Mouse (Mus musculus) liver, adult 2 months (tissue): ENCODE data around the gene Srp9. TPM values are rescaled to one million over a fixed set of nuclear protein-coding genes. Genes with fewer than 3 reads are reported as not detected.

Experiments
- DNase-seq: peaks from one replicate; pipeline ENCODE4 v3.0.0-alpha.2; 2011; ENCODE audit warnings: low read depth, low spot score; ENCODE audit errors: extremely low read depth
- H3K27ac ChIP-seq: fragments of 200-500 bp; replicated peaks from 2 replicates; pipeline ENCODE4 v1.5.1; 2012; ENCODE audit warnings: low read depth, mild to moderate bottlenecking, control low read depth, inconsistent platforms, low read length; ENCODE audit not compliant: insufficient read depth
- H3K27me3 ChIP-seq: fragments of 200-500 bp; 2 replicates; pipeline ENCODE4 v1.6.1; 2012; ENCODE audit warnings: mild to moderate bottlenecking, moderate library complexity, low read length, inconsistent platforms; ENCODE audit not compliant: control insufficient read depth, insufficient read depth
- H3K36me3 ChIP-seq: fragments of 200-500 bp; 2 replicates; pipeline ENCODE4 v1.6.1; 2012; ENCODE audit warnings: low read length, inconsistent platforms; ENCODE audit not compliant: control insufficient read depth, insufficient read depth
- H3K4me1 ChIP-seq: fragments of 200-500 bp; 2 replicates; pipeline ENCODE4 v1.6.1; 2011; ENCODE audit warnings: low read length; ENCODE audit not compliant: control insufficient read depth, insufficient read depth
- H3K4me3 ChIP-seq: fragments of 200-500 bp; 2 replicates; pipeline ENCODE4 v1.5.1; 2011; ENCODE audit warnings: low read depth, mild to moderate bottlenecking, control low read depth, low read length, moderate library complexity; ENCODE audit not compliant: insufficient read depth
- H3K79me2 ChIP-seq: fragments of 200-500 bp; 2 replicates; pipeline ENCODE4 v1.6.1; 2012; ENCODE audit warnings: inconsistent platforms, mild to moderate bottlenecking, low read length, moderate library complexity; ENCODE audit not compliant: control insufficient read depth, insufficient read depth
- H3K9ac ChIP-seq: fragments of 200-500 bp; 2 replicates; pipeline ENCODE4 v1.6.1; 2012; ENCODE audit warnings: low read depth, mild to moderate bottlenecking, control low read depth, inconsistent platforms, low read length
- CTCF ChIP-seq: fragments of 200-500 bp; IDR thresholded peaks from 2 replicates; pipeline ENCODE4 v1.5.1; 2011; ENCODE audit warnings: low read depth, low read length, control low read depth
- POLR2A ChIP-seq: fragments of 200-500 bp; IDR thresholded peaks from 2 replicates; pipeline ENCODE4 v1.6.1; 2011; ENCODE audit warnings: low read length, control low read depth; ENCODE audit not compliant: insufficient read depth; ENCODE audit errors: extremely low read depth
- WGBS: fragments of 180-500 bp; shearing (Covaris S2); methylation state at CpG from one replicate; pipeline ENCODE4 v1.1.7; 2018; 5-methylcytosine and 5-hydroxymethylcytosine counted together
- polyA plus RNA-seq: library from polyadenylated mRNA; depleted of rRNA; stranded (reverse); fragments of >200 nt; gene quantifications from 2 replicates; pipeline ENCODE4 v1.2.3, GENCODE M21; 2012; rRNA removed
- total RNA-seq: library from RNA; depleted of rRNA; stranded (reverse); fragments of >200 nt; gene quantifications from 2 replicates; pipeline ENCODE4 v1.2.3, GENCODE M21; 2014; rRNA removed

Srp9 gene
- total RNA-seq (109 and 110 TPM in 2 replicates), polyA plus RNA-seq (47.7 TPM in 2 replicates)

DNA sequence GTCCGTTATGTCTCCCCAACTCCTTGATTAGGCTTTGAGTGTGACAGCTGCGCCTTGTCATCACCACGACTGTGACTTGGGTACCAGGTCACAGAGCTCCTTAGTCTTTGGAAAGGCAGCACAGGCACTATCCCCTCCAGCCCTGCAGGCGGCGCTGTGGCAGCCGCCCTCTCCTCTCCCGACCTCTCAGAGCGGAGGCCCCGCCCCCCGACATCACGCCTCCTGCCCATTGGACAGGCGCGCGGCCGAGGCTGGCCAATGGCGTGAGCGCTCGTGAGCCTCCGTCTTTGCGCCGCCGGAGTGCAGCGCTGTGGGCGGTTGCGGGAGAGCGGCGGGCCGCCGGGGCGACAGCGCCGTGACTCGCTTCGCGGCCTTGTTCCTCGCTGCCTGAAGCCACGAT, at the start of gene Srp9:
Gene Srp9, plus strand, starts transcription at position 232 of the 400 bp plus-strand sequence.
- DNase-seq, result peak; percentile 75
- Histone ChIP-seq H3K4me3 (peak within 1 kb of the TSS; percentile 96), H3K36me3 (peaks cover 6% of the 10 kb centered on the region; the same call in 1 of the 2 replicates), H3K27ac (peak within 1 kb of the TSS; percentile 84), H3K9ac (peak within 1 kb of the TSS; percentile 97), H3K79me2 (peaks cover 26% of the 10 kb centered on the region), H3K27me3 (no peaks in the 10 kb centered on the region), H3K4me1 (peaks cover 18% of the 10 kb centered on the region; the same call in 1 of the 2 replicates)
- TF ChIP-seq POLR2A (peak; percentile 70; the same call in 1 of the 2 replicates), CTCF (peak; percentile 96)
- WGBS, result 1% methylated on average over 37 of the region's 37 CpGs

DNA sequence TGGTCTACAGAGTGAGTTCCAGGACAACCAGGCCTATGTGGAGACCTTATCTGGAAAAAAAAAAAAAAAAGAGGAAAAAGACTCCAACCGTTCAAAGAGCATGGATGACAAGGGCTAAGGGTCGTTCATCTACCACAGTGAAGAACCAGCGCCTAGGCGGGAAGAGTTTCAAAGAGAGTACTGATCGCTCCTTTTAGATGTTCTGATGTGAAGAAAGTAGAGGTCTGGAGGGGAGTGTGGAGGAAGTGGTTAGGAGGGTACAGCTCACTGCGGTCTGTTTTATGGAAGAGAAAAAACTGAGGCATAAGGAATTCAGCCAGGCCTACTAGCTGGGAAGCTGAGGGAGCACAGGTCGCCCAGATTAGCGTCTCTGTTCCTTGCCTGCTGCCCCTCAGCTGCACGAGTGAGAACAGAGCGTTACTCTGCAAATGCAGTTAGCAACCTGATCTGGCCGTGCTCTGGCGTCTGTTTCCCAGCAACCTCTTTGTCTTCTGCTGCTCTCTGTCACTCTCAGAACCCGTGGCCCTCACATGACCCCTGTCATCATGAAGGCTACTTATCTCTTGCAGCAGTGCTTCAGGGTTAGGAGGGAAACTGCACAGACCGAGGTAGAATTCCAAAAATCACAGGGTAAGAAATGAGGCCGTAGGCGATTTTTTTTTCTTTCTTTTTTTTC, 42.7 kb upstream of the Srp9 start:
- no peak for DNase-seq
- no peak for TF ChIP-seq CTCF
- TF ChIP-seq POLR2A, result no peak
- Histone ChIP-seq H3K27me3 (no peaks in the 10 kb centered on the region), H3K27ac (no peak overlapping the region), H3K79me2 (no peaks in the 10 kb centered on the region), H3K4me3 (no peak overlapping the region), H3K4me1 (no peaks in the 10 kb centered on the region), H3K36me3 (no peaks in the 10 kb centered on the region), H3K9ac (no peak overlapping the region)
- 44% methylated on average over 16 of the region's 16 CpGs for WGBS

DNA sequence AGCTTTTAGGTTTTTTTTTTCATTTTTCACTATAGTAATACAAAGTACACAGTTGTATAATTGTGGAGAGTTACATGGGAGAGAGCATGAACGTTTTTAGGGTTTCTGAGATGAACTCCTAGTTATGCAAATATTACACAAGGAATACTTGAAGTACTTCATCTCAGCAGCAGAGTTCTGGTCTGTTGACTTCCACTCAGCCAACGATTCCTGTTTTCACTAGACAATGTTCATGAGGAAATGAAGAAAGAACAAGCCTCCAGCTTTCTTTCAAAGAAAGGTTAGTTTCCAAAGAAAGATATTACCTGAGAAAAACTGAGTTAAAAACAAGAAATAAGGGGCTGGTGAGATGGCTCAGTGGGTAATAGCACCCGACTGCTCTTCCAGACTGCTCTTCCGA, 41.1 kb upstream of the Srp9 start:
- H3K4me3 ChIP-seq, result no peak overlapping the region
- WGBS, result 83% methylated on average over 4 of the region's 4 CpGs
- TF ChIP-seq CTCF (no peak), POLR2A (no peak)

DNA sequence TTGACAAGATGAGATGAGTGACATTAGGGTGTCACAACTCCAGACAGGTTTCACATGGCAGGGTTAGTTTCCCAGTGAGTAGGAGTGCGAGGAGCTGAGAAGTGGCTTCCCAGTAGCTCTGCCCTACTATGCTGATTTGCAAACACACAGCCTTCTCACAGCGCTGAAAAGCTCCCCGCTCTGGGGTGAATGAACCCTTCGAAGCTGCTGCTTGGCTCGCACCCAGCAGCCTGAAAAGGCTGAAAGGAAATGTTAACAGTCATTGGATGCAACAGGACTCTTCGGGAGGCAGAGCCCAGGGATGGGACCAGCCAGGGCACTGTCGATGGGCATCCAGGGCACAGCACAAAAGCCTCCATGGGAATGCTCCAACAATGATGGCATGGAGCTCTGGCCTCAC, 37.8 kb upstream of the Srp9 start:
- no peaks in the 10 kb centered on the region for H3K4me1 ChIP-seq
- no peak overlapping the region for H3K27ac ChIP-seq
- H3K4me3 ChIP-seq, result no peak overlapping the region
- DNase-seq, result no peak
- TF ChIP-seq POLR2A (no peak), CTCF (no peak)
- H3K27me3 ChIP-seq, result no peaks in the 10 kb centered on the region
- no peak overlapping the region for H3K9ac ChIP-seq
- WGBS, result 29% methylated on average over 7 of the region's 7 CpGs
- H3K79me2 ChIP-seq, result no peaks in the 10 kb centered on the region
- H3K36me3 ChIP-seq, result no peaks in the 10 kb centered on the region

More for the DNA sequence above, 41.1 kb upstream of the Srp9 start:
- Histone ChIP-seq H3K27ac (no peak overlapping the region), H3K27me3 (no peaks in the 10 kb centered on the region), H3K36me3 (no peaks in the 10 kb centered on the region), H3K9ac (no peak overlapping the region), H3K4me1 (no peaks in the 10 kb centered on the region), H3K79me2 (no peaks in the 10 kb centered on the region)
- no peak for DNase-seq

DNA sequence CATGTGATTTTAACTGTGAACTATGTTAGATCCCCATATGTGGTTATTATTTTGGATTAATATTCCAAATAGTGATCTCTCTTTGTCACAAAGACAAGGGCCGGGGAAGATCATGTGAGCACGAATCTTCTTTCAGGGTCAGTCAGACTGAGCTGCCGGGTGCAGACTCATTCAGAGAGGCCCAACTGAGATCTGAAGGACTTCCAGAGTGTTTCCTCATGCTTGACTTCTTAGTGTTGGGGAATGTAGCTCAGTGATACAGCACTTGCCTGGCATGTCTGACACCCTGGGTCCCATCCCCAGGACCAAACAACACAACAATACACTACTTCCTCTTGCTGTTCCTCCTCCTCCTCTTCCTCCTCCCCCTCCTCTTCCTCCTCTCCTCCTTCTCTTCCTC, 37.2 kb upstream of the Srp9 start:
- 84% methylated on average over 3 of the region's 3 CpGs for WGBS
- no peaks in the 10 kb centered on the region for H3K36me3 ChIP-seq
- no peak overlapping the region for H3K9ac ChIP-seq
- H3K4me1 ChIP-seq, result no peaks in the 10 kb centered on the region
- H3K27me3 ChIP-seq, result no peaks in the 10 kb centered on the region
- H3K79me2 ChIP-seq, result no peaks in the 10 kb centered on the region
- no peak overlapping the region for H3K4me3 ChIP-seq
- DNase-seq, result no peak
- no peak overlapping the region for H3K27ac ChIP-seq
- TF ChIP-seq POLR2A (no peak), CTCF (no peak)
